Mouse (Mus musculus) left cerebral cortex, postnatal 36 days (tissue): Measurements from ENCODE around the gene Guk1. TPM values are rescaled to one million over a fixed set of nuclear protein-coding genes. Genes with fewer than 3 reads are reported as not detected.

Experiments
- DNase-seq, 2 experiments: peaks; one replicate each; pipeline ENCODE4 v3.0.0; 2021 to 2022; ENCODE audit warnings: low spot score in 2 of 2, mixed read lengths in 1 of 2
- intact Hi-C: fragments of 180-260 bp; cut with DNase I; formaldehyde crosslinking; loops from one replicate; pipeline ENCODE4 v1.15.1; 2025
- total RNA-seq, 2 experiments: library from RNA; stranded (reverse); gene quantifications; 2 replicates each; pipeline ENCODE4 v1.2.3; 2021

Guk1 gene
- total RNA-seq: 100 to 1,000 TPM; 128 to 152 TPM

GRCm38 (mm10) chr11:59192059-59192386 is at the start of gene Guk1:
Guk1 (minus strand) TSS chr11:59192212.
- DNase-seq: no peak
- intact Hi-C loops: loop anchor here (5.0 kb wide), 1 partner anchor 210 kb away; no protein-coding TSS in a partner anchor

GRCm38 (mm10) chr11:59239796-59240195 is 47.8 kb upstream of the Guk1 start:
- intact Hi-C loops: loop anchor here (2.0 kb wide), 2 partner anchors 49 to 55 kb away; no protein-coding TSS in a partner anchor
- no peak for DNase-seq

GRCm38 (mm10) chr11:59239428-59239785 is 47.4 kb upstream of the Guk1 start:
- DNase-seq: no peak
- intact Hi-C loops: loop anchor here (2.0 kb wide), 1 partner anchor 55 kb away; no protein-coding TSS in a partner anchor

- intact Hi-C loops: loop anchor here (2.0 kb wide), 1 partner anchor 56 kb away; no protein-coding TSS in a partner anchor
- DNase-seq: peak; percentile 29 to 39
Measured at GRCm38 (mm10) chr11:59238525-59239427, 46.8 kb upstream of the Guk1 start.

GRCm38 (mm10) chr11:59232797-59233196 is 40.8 kb upstream of the Guk1 start:
- intact Hi-C loops: no loop called here
- DNase-seq: no peak

- intact Hi-C loops: no loop called here
- peak; percentile 39 to 58 for DNase-seq
Measured at GRCm38 (mm10) chr11:59230144-59230760, 38.2 kb upstream of the Guk1 start.

- intact Hi-C loops: loop anchor here (10.0 kb wide), 1 partner anchor 256 kb away; no protein-coding TSS in a partner anchor
- DNase-seq: peak; percentile 95 to 98
Measured at GRCm38 (mm10) chr11:59228122-59228953, 36.3 kb upstream of the Guk1 start, which contains the start of gene Arf1. Arf1 (minus strand) TSS chr11:59228270.

- intact Hi-C loops: loop anchor here (2.0 to 10.0 kb wide), 2 partner anchors 19 to 257 kb away; partner anchors contain the start of gene 2310033P09Rik
- DNase-seq: no peak
Measured at GRCm38 (mm10) chr11:59227604-59228121, 35.7 kb upstream of the Guk1 start.

GRCm38 (mm10) chr11:59226787-59227603 is 35.0 kb upstream of the Guk1 start:
- DNase-seq: no peak
- intact Hi-C loops: loop anchor here (2.0 to 10.0 kb wide), 2 partner anchors 18 to 258 kb away; partner anchors contain the start of gene 2310033P09Rik

- intact Hi-C loops: loop anchor here (2.0 to 10.0 kb wide), 2 partner anchors 17 to 259 kb away; partner anchors contain the start of gene 2310033P09Rik
Measured at GRCm38 (mm10) chr11:59226251-59226650, 34.2 kb upstream of the Guk1 start.

GRCm38 (mm10) chr11:59225167-59225566 is 33.2 kb upstream of the Guk1 start:
- DNase-seq: no peak
- intact Hi-C loops: loop anchor here (10.0 kb wide), 1 partner anchor 260 kb away; no protein-coding TSS in a partner anchor

More at GRCm38 (mm10) chr11:59226251-59226650, 34.2 kb upstream of the Guk1 start:
- DNase-seq: no peak

- no peak for DNase-seq
- intact Hi-C loops: loop anchor here (10.0 kb wide), 1 partner anchor 260 kb away; no protein-coding TSS in a partner anchor
Measured at GRCm38 (mm10) chr11:59224470-59224869, 32.5 kb upstream of the Guk1 start.

- intact Hi-C loops: loop anchor here (10.0 kb wide), 1 partner anchor 261 kb away; no protein-coding TSS in a partner anchor
- DNase-seq: no peak
Measured at GRCm38 (mm10) chr11:59224025-59224424, 32.0 kb upstream of the Guk1 start.

- intact Hi-C loops: loop anchor here (10.0 kb wide), 1 partner anchor 262 kb away; no protein-coding TSS in a partner anchor
- DNase-seq: no peak
Measured at GRCm38 (mm10) chr11:59222306-59222705, 30.3 kb upstream of the Guk1 start.

- DNase-seq: no peak
- intact Hi-C loops: loop anchor here (10.0 kb wide), 1 partner anchor 263 kb away; no protein-coding TSS in a partner anchor
Measured at GRCm38 (mm10) chr11:59221604-59222003, 29.6 kb upstream of the Guk1 start.

GRCm38 (mm10) chr11:59219064-59219463 is 27.1 kb upstream of the Guk1 start:
- intact Hi-C loops: no loop called here
- no peak for DNase-seq

GRCm38 (mm10) chr11:59218389-59218998 is 26.5 kb upstream of the Guk1 start:
- intact Hi-C loops: no loop called here
- no peak for DNase-seq

GRCm38 (mm10) chr11:59216955-59217354 is 24.9 kb upstream of the Guk1 start:
- intact Hi-C loops: no loop called here
- DNase-seq: no peak
